Comparison of ENCODE assay signal across 1 mouse cellular context in genomic region chr7:89980133-89980484, GRCm38 (mm10).
TF ChIP-seq lines count a peak whose summit lies in the region.

No protein-coding gene starts in this region.

TF ChIP-seq in CH12.LX, 34 proteins besides CTCF, POLR2A, EP300 and RAD21 (continued from another document):
- no peak for TF ChIP-seq HCFC1 (IDR thresholded peaks at IDR 0.05; ENCODE audit: low read depth, low read length)
TF ChIP-seq in CH12.LX: peak in this region for 4.
